ENCODE assay signal across 8 mouse cellular contexts in the genomic region with DNA sequence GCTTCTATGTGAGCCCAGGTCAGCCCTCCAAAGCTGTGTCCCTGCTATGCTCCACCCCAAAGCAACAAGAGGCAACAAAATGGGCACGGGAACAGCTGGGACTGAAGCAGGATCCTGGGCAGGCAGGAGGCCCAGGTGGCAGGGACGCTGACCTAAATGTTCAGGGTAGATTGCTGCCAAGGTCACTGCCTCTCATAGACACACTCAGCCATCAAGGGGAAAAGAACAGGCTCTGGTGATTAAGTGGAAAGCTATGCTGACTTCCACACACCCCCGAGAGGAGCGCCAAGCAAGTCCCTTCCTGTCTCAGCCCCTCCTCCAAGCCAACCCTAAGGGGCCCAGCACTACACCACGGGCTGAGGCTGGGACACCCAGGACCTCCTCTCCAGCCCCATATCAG.
DNase-seq lines count a peak whose midpoint lies in the region; ATAC-seq and TF ChIP-seq lines count a peak whose summit lies in the region.

No protein-coding gene starts in this region.

- peak overlapping the region; percentile 3; the same call in 1 of the 2 replicates for H3K4me3 ChIP-seq in heart, embryonic 13.5 days
- H3K4me3 ChIP-seq in small intestine, adult 2 months (ENCODE audit: low read depth, low read length), result no peak overlapping the region

- no peak for TF ChIP-seq POLR2A in small intestine, adult 2 months (IDR thresholded peaks at IDR 0.05; ENCODE audit: low read depth, low read length)

- H3K4me2 ChIP-seq in heart, embryonic 13.5 days, result peak overlapping the region; percentile 54

- peaks cover 31% of the 10 kb centered on the region for H3K36me3 ChIP-seq in heart, embryonic 13.5 days
- no peaks in the 10 kb centered on the region for H3K36me3 ChIP-seq in small intestine, adult 2 months (ENCODE audit: control insufficient read depth, insufficient read depth, low read length)

- H3K9me3 ChIP-seq in heart, embryonic 13.5 days, result 0 out of 2 replicates have a peak, but pooled peaks cover 4% of the 10 kb centered on the region

- peak; percentile 68; the same call in 1 of the 2 replicates for ATAC-seq in heart, embryonic 13.5 days (ENCODE audit: extremely low read depth, insufficient number of reproducible peaks, low FRiP score, low TSS enrichment)

- 5% methylated on average over 5 of the region's 5 CpGs for WGBS in heart, embryonic 13.5 days
- 20% methylated on average over 5 of the region's 5 CpGs for WGBS in small intestine, adult 2 months

- H3K27ac ChIP-seq in heart, embryonic 13.5 days (replicated peaks), result peak overlapping the region; percentile 99
- peak overlapping the region; percentile 60 for H3K27ac ChIP-seq in small intestine, adult 2 months (ENCODE audit: insufficient read depth, low read depth, low read length)

- peak; percentile 31 for DNase-seq in thymus, postnatal 4 days
- DNase-seq in thymus, postnatal 25 days, result no peak
- DNase-seq in kidney, postnatal 36 days, result peak; percentile 76 to 90
- no peak for DNase-seq in frontal cortex, postnatal 25 days (ENCODE audit: low spot score in 2 of 2)
- no peak for DNase-seq in T-cell, adult 2 months (ENCODE audit: low spot score)
- no peak for DNase-seq in frontal cortex, postnatal 14 days (ENCODE audit: low spot score in 2 of 2)

- H3K4me1 ChIP-seq in heart, embryonic 13.5 days, result peaks cover 82% of the 10 kb centered on the region
- peaks cover 2% of the 10 kb centered on the region; the same call in 1 of the 2 replicates for H3K4me1 ChIP-seq in small intestine, adult 2 months (ENCODE audit: control insufficient read depth, insufficient read depth, insufficient read length, low read length)

- H3K9ac ChIP-seq in heart, embryonic 13.5 days, result peak overlapping the region; percentile 74

- H3K27me3 ChIP-seq in heart, embryonic 13.5 days (replicated peaks), result no peaks in the 10 kb centered on the region
- no peaks in the 10 kb centered on the region for H3K27me3 ChIP-seq in small intestine, adult 2 months (ENCODE audit: control insufficient read depth, insufficient read depth, low read length)

- TF ChIP-seq CTCF in small intestine, adult 2 months (IDR thresholded peaks at IDR 0.05; ENCODE audit: extremely low read depth, insufficient read length, insufficient replicate concordance, low read depth, low read length), result no peak

Comparison
In these comparisons a context has a peak if more than half of its experiments do, and no peak if none do; other contexts are left out.
1. DNase-seq: peak in thymus, postnatal 4 days (single experiment) and kidney, postnatal 36 days (2 of 2); none in thymus, postnatal 25 days (single experiment), frontal cortex, postnatal 25 days (0 of 2), T-cell, adult 2 months (single experiment) and frontal cortex, postnatal 14 days (0 of 2).